Mouse (Mus musculus) lung, adult 2 months (tissue): ENCODE data around the gene Irgc1.

Experiments
- CTCF ChIP-seq: fragments of 200-500 bp; IDR thresholded peaks from 2 replicates; pipeline ENCODE4 v1.5.1; 2011; ENCODE audit warnings: mild to moderate bottlenecking, low read length, control low read depth; ENCODE audit not compliant: insufficient read depth
- POLR2A ChIP-seq: fragments of 200-500 bp; IDR thresholded peaks from 2 replicates; pipeline ENCODE4 v1.6.1; 2011; ENCODE audit warnings: low read depth, mild to moderate bottlenecking, control low read depth, low read length, borderline replicate concordance; ENCODE audit errors: extremely low read depth

GRCm38 (mm10) chr7:24487403-24487802 lies 35.3 kb upstream of the Irgc1 start:
- TF ChIP-seq POLR2A: no peak
- TF ChIP-seq CTCF: no peak
